Mouse (Mus musculus) MEL (cell line): ENCODE measurements around the gene Dbnl.
A peak's percentile ranks its signal among the peaks of the same experiment; 100 is the strongest.

Experiments used
- CHD2 ChIP-seq: IDR thresholded peaks from 2 replicates; pipeline ENCODE4 v1.6.1; 2011; ENCODE audit warnings: low read length, improper control_type of control experiment
- CTCF ChIP-seq, 3 experiments: IDR thresholded peaks in 2 of 3; conservative IDR thresholded peaks in 1 of 3; 2 replicates each; pipeline ENCODE4 v1.5.1; 2011 to 2012; ENCODE audit warnings: low read length in 3 of 3, low read depth in 2 of 3, mild to moderate bottlenecking in 2 of 3, improper control_type of control experiment in 1 of 3, inconsistent platforms in 1 of 3, mixed read lengths in 1 of 3, moderate library complexity in 1 of 3; ENCODE audit not compliant: control insufficient read depth in 1 of 3, insufficient read depth in 1 of 3, poor library complexity in 1 of 3, severe bottlenecking in 1 of 3
- E2F4 ChIP-seq: IDR thresholded peaks from 2 replicates; pipeline ENCODE4 v1.6.1; 2011; ENCODE audit warnings: low read depth, low read length, improper control_type of control experiment, borderline replicate concordance
- HCFC1 ChIP-seq: IDR thresholded peaks from 2 replicates; pipeline ENCODE4 v1.6.1; 2012; ENCODE audit warnings: low read depth, mild to moderate bottlenecking, inconsistent platforms, low read length, improper control_type of control experiment, moderate library complexity
- JUND ChIP-seq: IDR thresholded peaks from 2 replicates; pipeline ENCODE4 v1.6.1; 2011; ENCODE audit warnings: low read depth, mild to moderate bottlenecking, improper control_type of control experiment, low read length
- MAX ChIP-seq: IDR thresholded peaks from 2 replicates; pipeline ENCODE4 v1.6.1; 2011; ENCODE audit warnings: low read length, improper control_type of control experiment
- MYB ChIP-seq: IDR thresholded peaks from 2 replicates; pipeline ENCODE4 v1.6.1; 2011; ENCODE audit warnings: mild to moderate bottlenecking, low read depth, low read length, improper control_type of control experiment
- MYC ChIP-seq: IDR thresholded peaks from 2 replicates; pipeline ENCODE4 v1.6.1; 2011; ENCODE audit warnings: low read depth, mild to moderate bottlenecking, low read length, improper control_type of control experiment, moderate library complexity
- POLR2A ChIP-seq, 2 experiments: IDR thresholded peaks; 2 replicates each; pipeline ENCODE4 v1.6.1; 2011 to 2012; ENCODE audit warnings: low read length in 2 of 2, mild to moderate bottlenecking in 2 of 2, control low read depth in 1 of 2, improper control_type of control experiment in 1 of 2, low read depth in 1 of 2, moderate library complexity in 1 of 2; ENCODE audit not compliant: control insufficient read depth in 1 of 2, insufficient read depth in 1 of 2, poor library complexity in 1 of 2
- RCOR1 ChIP-seq: IDR thresholded peaks from 2 replicates; pipeline ENCODE4 v1.6.1; 2012; ENCODE audit warnings: low read depth, mild to moderate bottlenecking, inconsistent platforms, low read length, improper control_type of control experiment
- USF1 ChIP-seq: IDR thresholded peaks from 2 replicates; pipeline ENCODE4 v1.6.1; 2014; ENCODE audit warnings: low read depth, mild to moderate bottlenecking, inconsistent platforms, low read length, improper control_type of control experiment, moderate library complexity
- ZC3H11A ChIP-seq: IDR thresholded peaks from 2 replicates; pipeline ENCODE4 v1.6.1; 2012; ENCODE audit warnings: low read depth, mild to moderate bottlenecking, inconsistent platforms, low read length, improper control_type of control experiment

DNA sequence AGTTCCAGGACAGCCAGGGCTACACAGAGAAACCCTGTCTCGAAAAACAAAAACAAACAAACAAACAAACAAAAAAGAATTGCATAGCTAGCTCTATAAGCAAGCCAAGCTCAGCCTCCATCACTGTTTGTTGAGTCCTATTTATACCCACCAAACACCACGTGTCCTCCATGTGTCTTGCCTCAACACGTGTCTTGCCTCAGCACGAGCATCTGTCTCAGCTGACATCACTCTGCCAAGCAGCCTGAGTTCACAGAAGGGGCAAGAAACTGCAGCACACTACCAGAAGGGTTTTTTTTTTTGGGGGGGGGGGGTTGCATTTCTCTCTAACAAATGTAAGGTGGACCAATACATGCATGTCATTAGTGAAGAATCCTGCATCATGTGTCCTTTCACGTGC, 62.2 kb downstream of the Dbnl start:
- TF ChIP-seq CTCF (IDR thresholded peaks at IDR 0.05 in 2 of 3, conservative IDR thresholded peaks at IDR 0.05 in 1 of 3; ENCODE audit: control insufficient read depth in 1 of 3, insufficient read depth in 1 of 3, low read depth in 2 of 3, low read length in 3 of 3, poor library complexity in 1 of 3, severe bottlenecking in 1 of 3), result no peak
- no peak for TF ChIP-seq JUND
- TF ChIP-seq USF1, result no peak
- no peak for TF ChIP-seq RCOR1
- TF ChIP-seq POLR2A (IDR thresholded peaks at IDR 0.05; ENCODE audit: control insufficient read depth in 1 of 2, insufficient read depth in 1 of 2, low read depth in 1 of 2, low read length in 2 of 2, poor library complexity in 1 of 2), result no peak
- TF ChIP-seq ZC3H11A, result no peak
- TF ChIP-seq MYB, result no peak
- TF ChIP-seq MAX, result peak; percentile 51; the same call in 1 of the 2 replicates
- no peak for TF ChIP-seq E2F4
- TF ChIP-seq MYC, result peak; percentile 44; the same call in 1 of the 2 replicates
- no peak for TF ChIP-seq HCFC1
- TF ChIP-seq CHD2, result no peak
